Mouse (Mus musculus): Measurements from ENCODE around the gene Llph. TPM values are rescaled to one million over a fixed set of nuclear protein-coding genes. Genes with fewer than 3 reads are reported as not detected.
"Not testable (repeated sequence)": the region's sequence is repeated elsewhere in the genome, so short reads cannot be mapped to it uniquely, and the experiment has no call there.

Llph gene
- polyA plus RNA-seq, 1 experiment: 123 TPM

DNA sequence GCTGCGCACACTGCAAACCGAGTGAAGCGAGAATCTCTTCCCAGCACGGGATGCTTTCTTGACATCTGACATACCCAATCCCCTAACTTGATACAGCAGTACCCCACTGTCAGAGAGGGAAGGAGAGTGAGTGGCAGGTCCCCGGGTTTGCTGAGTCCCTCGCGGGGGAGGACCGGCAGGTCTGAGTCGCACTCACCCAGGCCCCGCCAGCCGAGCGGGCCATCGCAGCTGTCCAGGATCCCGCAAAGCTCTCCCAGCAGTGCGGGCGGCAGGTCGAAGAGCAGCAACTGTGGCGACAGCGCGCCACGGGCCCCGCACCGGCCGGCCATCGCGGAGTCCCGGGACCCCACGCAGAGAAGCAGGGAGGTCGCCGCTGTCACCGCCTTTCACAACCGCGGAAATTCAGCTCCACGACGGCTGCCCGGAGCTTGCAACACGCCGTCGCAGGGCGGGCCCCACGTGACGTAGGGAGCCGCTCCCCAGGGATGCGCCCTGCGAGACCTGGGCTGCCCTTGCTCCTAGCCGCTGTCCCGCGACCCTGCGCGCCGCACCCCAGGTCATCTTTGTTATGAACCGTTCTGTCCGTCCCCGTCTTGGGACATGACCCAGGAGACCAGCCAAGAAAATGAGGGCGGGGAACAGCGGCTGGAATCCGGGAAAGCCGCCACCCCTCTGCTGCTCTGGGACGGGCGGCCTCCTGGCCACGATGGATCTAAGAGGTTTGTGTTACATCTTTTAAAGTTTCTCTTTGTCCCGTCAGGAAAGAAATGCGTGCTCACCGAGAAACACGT lies 25.5 kb upstream of the Llph start, which contains the start of gene Tmbim4:
TSS of gene Tmbim4 (plus strand) at position 460 of the 791 bp plus-strand sequence.
- TF ChIP-seq FLI1 (IDR thresholded peaks at IDR 0.05; ENCODE audit: low read length) (no peak), GATA1 (IDR thresholded peaks at IDR 0.05; ENCODE audit: borderline replicate concordance, low read length) (no peak)
- Histone ChIP-seq H3K4me3 (replicated peaks) (peak within 1 kb of the TSS; percentile 92), H3K36me3 (replicated peaks; ENCODE audit: low read length) (peaks cover 32% of the 10 kb centered on the region), H3K4me1 (peaks cover 39% of the 10 kb centered on the region), H3K9me3 (no peaks in the 10 kb centered on the region; the same call in 1 of the 2 replicates), H3K27me3 (replicated peaks) (no peaks in the 10 kb centered on the region)

DNA sequence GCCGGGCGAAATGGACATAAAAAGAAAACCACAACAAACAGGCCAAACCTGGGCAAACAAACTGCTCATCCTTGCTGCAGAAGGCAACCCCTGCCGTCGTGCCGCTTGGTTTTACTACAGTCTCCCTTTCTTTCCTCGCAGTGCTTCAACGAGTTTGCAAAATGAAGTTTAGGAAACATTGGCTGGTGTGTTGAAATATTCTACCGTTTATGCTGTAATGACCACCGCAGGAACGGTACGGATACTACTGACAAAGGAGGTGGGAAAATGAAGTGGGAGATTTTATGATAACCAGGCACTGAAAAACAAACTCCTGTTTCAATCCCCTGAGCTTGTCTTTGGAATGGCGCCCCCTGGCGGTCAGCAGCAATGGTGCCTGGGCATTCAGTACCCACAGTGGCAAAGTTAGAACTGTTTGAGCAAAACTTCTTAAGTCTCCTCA lies 24.9 kb upstream of the Llph start, which contains the start of gene Irak3:
TSS of gene Irak3 (minus strand) at position 170 of the 442 bp plus-strand sequence.
- H3K27me3 ChIP-seq (replicated peaks): no peaks in the 10 kb centered on the region
- TF ChIP-seq GATA1 (IDR thresholded peaks at IDR 0.05; ENCODE audit: borderline replicate concordance, low read length) (no peak), FLI1 (IDR thresholded peaks at IDR 0.05; ENCODE audit: low read length) (no peak)
- H3K9me3 ChIP-seq: no peaks in the 10 kb centered on the region; the same call in 1 of the 2 replicates
- H3K36me3 ChIP-seq (replicated peaks; ENCODE audit: low read length): peaks cover 32% of the 10 kb centered on the region
- H3K4me3 ChIP-seq (replicated peaks): peak within 1 kb of the TSS; percentile 92
- peaks cover 46% of the 10 kb centered on the region for H3K4me1 ChIP-seq

GRCm38 (mm10) chr10:120202467-120203250 lies 24.2 kb upstream of the Llph start:
- Histone ChIP-seq H3K4me3 (replicated peaks) (peak overlapping the region; percentile 92), H3K27me3 (replicated peaks) (no peaks in the 10 kb centered on the region), H3K4me1 (peaks cover 44% of the 10 kb centered on the region), H3K36me3 (replicated peaks; ENCODE audit: low read length) (peaks cover 29% of the 10 kb centered on the region), H3K9me3 (no peaks in the 10 kb centered on the region; the same call in 1 of the 2 replicates)
- TF ChIP-seq FLI1 (IDR thresholded peaks at IDR 0.05; ENCODE audit: low read length) (no peak), GATA1 (IDR thresholded peaks at IDR 0.05; ENCODE audit: borderline replicate concordance, low read length) (no peak)

GRCm38 (mm10) chr10:120204591-120205210 lies 22.2 kb upstream of the Llph start:
- H3K4me1 ChIP-seq: peaks cover 42% of the 10 kb centered on the region
- peaks cover 28% of the 10 kb centered on the region for H3K36me3 ChIP-seq (replicated peaks; ENCODE audit: low read length)
- H3K27me3 ChIP-seq (replicated peaks): no peaks in the 10 kb centered on the region
- H3K4me3 ChIP-seq (replicated peaks): no peak overlapping the region
- no peaks in the 10 kb centered on the region; the same call in 1 of the 2 replicates for H3K9me3 ChIP-seq
- TF ChIP-seq GATA1 (IDR thresholded peaks at IDR 0.05; ENCODE audit: borderline replicate concordance, low read length) (no peak), FLI1 (IDR thresholded peaks at IDR 0.05; ENCODE audit: low read length) (no peak)

DNA sequence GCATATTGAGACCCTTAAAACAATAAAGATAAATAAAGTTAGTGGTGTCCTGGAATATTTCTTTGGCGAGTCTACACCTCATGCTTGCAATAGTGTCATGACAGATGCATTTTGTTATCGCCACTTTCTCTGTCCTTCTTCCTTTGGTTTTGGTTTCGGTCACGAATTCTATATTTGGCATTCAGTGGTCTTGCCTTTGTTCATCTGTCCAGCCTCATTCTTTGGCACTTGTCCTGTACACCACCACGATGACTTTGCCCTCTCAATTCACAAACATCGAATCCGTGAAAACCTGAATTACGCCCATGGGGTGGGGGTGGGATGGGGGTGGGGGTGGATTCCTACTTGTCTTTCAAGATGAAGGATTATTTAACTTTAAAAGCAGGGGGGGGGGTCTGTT lies 18.9 kb upstream of the Llph start:
- TF ChIP-seq GATA1 (IDR thresholded peaks at IDR 0.05; ENCODE audit: borderline replicate concordance, low read length): peak; percentile 60; the same call in 1 of the 3 replicates
- TF ChIP-seq FLI1 (IDR thresholded peaks at IDR 0.05; ENCODE audit: low read length): no peak
- Histone ChIP-seq H3K27me3 (replicated peaks) (no peaks in the 10 kb centered on the region), H3K36me3 (replicated peaks; ENCODE audit: low read length) (peaks cover 48% of the 10 kb centered on the region), H3K4me3 (replicated peaks) (peak overlapping the region; percentile 100), H3K9me3 (peaks cover 5% of the 10 kb centered on the region), H3K4me1 (peaks cover 52% of the 10 kb centered on the region)

DNA sequence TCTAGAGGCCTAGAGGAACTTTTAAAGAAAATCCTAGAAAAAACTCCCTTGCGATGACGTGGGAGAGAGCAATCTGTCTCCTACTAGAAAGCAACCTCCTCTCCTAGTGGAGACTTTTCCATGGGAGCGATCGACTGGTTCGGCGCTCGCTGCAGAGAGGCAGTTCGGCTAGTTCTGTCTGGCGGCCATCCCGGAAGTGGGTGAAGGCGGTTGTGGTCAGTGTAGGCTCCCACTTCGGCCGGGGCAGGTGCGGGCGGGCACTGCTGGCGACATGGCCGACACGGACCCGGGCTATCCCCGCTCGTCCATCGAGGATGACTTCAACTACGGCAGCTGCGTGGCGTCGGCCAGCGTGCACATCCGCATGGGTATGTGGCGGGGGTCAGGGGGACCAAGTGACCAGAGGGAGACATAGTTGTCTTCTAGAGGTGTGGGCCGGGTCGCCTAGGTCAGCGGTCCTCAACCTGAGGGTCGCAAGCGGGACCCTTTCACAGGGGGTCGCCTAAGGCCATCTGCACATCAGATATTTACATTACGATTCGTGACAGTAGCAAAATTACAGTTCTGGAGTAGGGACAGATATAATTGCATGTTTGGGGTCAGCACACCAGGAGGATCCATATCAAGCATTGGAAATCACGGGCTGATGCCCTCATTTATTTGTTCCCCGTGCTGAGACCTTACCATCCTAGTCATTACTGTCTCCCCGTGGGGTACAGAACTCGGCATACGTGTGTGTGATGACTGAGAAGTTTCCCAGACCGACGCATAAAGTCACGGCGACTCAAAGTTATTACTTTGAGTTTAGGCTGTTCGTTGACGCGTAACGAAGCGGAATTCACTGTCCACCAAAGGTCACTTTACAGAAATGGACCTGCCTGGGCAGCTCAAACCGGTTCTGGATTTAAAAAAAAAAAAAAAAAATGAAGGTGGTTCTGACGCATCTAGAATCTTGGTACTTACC lies 18.0 kb upstream of the Llph start:
- peaks cover 5% of the 10 kb centered on the region for H3K9me3 ChIP-seq
- H3K36me3 ChIP-seq (replicated peaks; ENCODE audit: low read length): peaks cover 47% of the 10 kb centered on the region
- peaks cover 48% of the 10 kb centered on the region for H3K4me1 ChIP-seq
- peak overlapping the region; percentile 100 for H3K4me3 ChIP-seq (replicated peaks)
- TF ChIP-seq GATA1 (IDR thresholded peaks at IDR 0.05; ENCODE audit: borderline replicate concordance, low read length) (no peak), FLI1 (IDR thresholded peaks at IDR 0.05; ENCODE audit: low read length) (no peak)
- H3K27me3 ChIP-seq (replicated peaks): no peaks in the 10 kb centered on the region

- Histone ChIP-seq H3K4me3 (replicated peaks) (peak overlapping the region; percentile 100), H3K4me1 (peaks cover 54% of the 10 kb centered on the region), H3K36me3 (replicated peaks; ENCODE audit: low read length) (peaks cover 48% of the 10 kb centered on the region), H3K9me3 (peaks cover 5% of the 10 kb centered on the region), H3K27me3 (replicated peaks) (no peaks in the 10 kb centered on the region)
- no peak for TF ChIP-seq FLI1 (IDR thresholded peaks at IDR 0.05; ENCODE audit: low read length)
- no peak for TF ChIP-seq GATA1 (IDR thresholded peaks at IDR 0.05; ENCODE audit: borderline replicate concordance, low read length)
Observed at GRCm38 (mm10) chr10:120209539-120209925, 17.3 kb upstream of the Llph start.

- TF ChIP-seq GATA1 (IDR thresholded peaks at IDR 0.05; ENCODE audit: borderline replicate concordance, low read length) (no peak), FLI1 (IDR thresholded peaks at IDR 0.05; ENCODE audit: low read length) (no peak)
- Histone ChIP-seq H3K4me1 (peaks cover 57% of the 10 kb centered on the region), H3K4me3 (replicated peaks) (peak overlapping the region; percentile 100), H3K9me3 (peaks cover 5% of the 10 kb centered on the region), H3K36me3 (replicated peaks; ENCODE audit: low read length) (peaks cover 49% of the 10 kb centered on the region), H3K27me3 (replicated peaks) (no peaks in the 10 kb centered on the region)
Observed at GRCm38 (mm10) chr10:120210096-120210495, 16.8 kb upstream of the Llph start.

GRCm38 (mm10) chr10:120217099-120217498 lies 9.8 kb upstream of the Llph start:
- Histone ChIP-seq H3K4me1 (peaks cover 58% of the 10 kb centered on the region), H3K36me3 (replicated peaks; ENCODE audit: low read length) (peaks cover 92% of the 10 kb centered on the region)
- H3K27me3 ChIP-seq (replicated peaks); H3K9me3 ChIP-seq; H3K4me3 ChIP-seq (replicated peaks): not testable (repeated sequence)
